Mouse (Mus musculus) lung, postnatal 0 days (tissue): ENCODE results near the gene Cabp5.

Experiments
- CTCF ChIP-seq: IDR thresholded peaks from 2 replicates; pipeline ENCODE4 v1.5.1; 2016; ENCODE audit warnings: antibody characterized with exemption, mild to moderate bottlenecking
- EP300 ChIP-seq: IDR thresholded peaks from 2 replicates; pipeline ENCODE4 v1.6.1; 2016; ENCODE audit warnings: antibody characterized with exemption, mild to moderate bottlenecking, control low read depth

GRCm38 (mm10) chr7:13380588-13380987, 17.3 kb upstream of the Cabp5 start:
- TF ChIP-seq CTCF (no peak), EP300 (no peak)
